Mouse (Mus musculus) heart, adult 11 months (tissue): Measurements from ENCODE around the gene Srrm4.
"Not testable (repeated sequence)": the region's sequence is repeated elsewhere in the genome, so short reads cannot be mapped to it uniquely, and the experiment has no call there.

ENCODE experiments used
- DNase-seq: peaks from one replicate; pipeline ENCODE4 v3.0.0; 2022

The Srrm4 gene

GRCm38 (mm10) chr5:116438328-116438727 is 153.3 kb downstream of the Srrm4 start:
- no peak for DNase-seq

- DNase-seq, result no peak
These were observed 155.5 kb downstream of the Srrm4 start for GRCm38 (mm10) chr5:116436117-116436516.

GRCm38 (mm10) chr5:116434976-116435850 is 156.4 kb downstream of the Srrm4 start:
- no peak for DNase-seq

GRCm38 (mm10) chr5:116432871-116433270 is 158.7 kb downstream of the Srrm4 start:
- no peak for DNase-seq

GRCm38 (mm10) chr5:116426701-116427100 is 164.9 kb downstream of the Srrm4 start:
- DNase-seq, result peak; percentile 86

GRCm38 (mm10) chr5:116425709-116426108 is 165.9 kb downstream of the Srrm4 start:
- not testable (repeated sequence) for DNase-seq

- DNase-seq, result peak; percentile 95
These were observed 166.3 kb downstream of the Srrm4 start for GRCm38 (mm10) chr5:116425273-116425672.

GRCm38 (mm10) chr5:116423746-116424145 is 167.9 kb downstream of the Srrm4 start:
- DNase-seq, result peak; percentile 88

- peak; percentile 99 for DNase-seq
These were observed 168.9 kb downstream of the Srrm4 start, which contains the start of gene Hspb8 for GRCm38 (mm10) chr5:116422699-116423201. TSS of gene Hspb8 (minus strand) at chr5:116422864.

GRCm38 (mm10) chr5:116421791-116422481 is 169.7 kb downstream of the Srrm4 start:
- peak; percentile 93 for DNase-seq

GRCm38 (mm10) chr5:116420759-116421225 is 170.8 kb downstream of the Srrm4 start:
- DNase-seq, result peak; percentile 95

GRCm38 (mm10) chr5:116420213-116420612 is 171.4 kb downstream of the Srrm4 start:
- no peak for DNase-seq

GRCm38 (mm10) chr5:116419322-116420045 is 172.1 kb downstream of the Srrm4 start:
- peak; percentile 96 for DNase-seq

GRCm38 (mm10) chr5:116416208-116416607 is 175.4 kb downstream of the Srrm4 start:
- DNase-seq, result no peak

- DNase-seq, result no peak
These were observed 181.7 kb downstream of the Srrm4 start for GRCm38 (mm10) chr5:116409689-116410590.

- no peak for DNase-seq
These were observed 182.7 kb downstream of the Srrm4 start for GRCm38 (mm10) chr5:116408965-116409364.

GRCm38 (mm10) chr5:116407936-116408335 is 183.7 kb downstream of the Srrm4 start:
- no peak for DNase-seq

- DNase-seq, result no peak
These were observed 184.3 kb downstream of the Srrm4 start for GRCm38 (mm10) chr5:116407321-116407720.

GRCm38 (mm10) chr5:116406507-116406906 is 185.1 kb downstream of the Srrm4 start:
- no peak for DNase-seq

- DNase-seq, result no peak
These were observed 185.7 kb downstream of the Srrm4 start for GRCm38 (mm10) chr5:116405934-116406333.

- peak; percentile 48 for DNase-seq
These were observed 187.6 kb downstream of the Srrm4 start for GRCm38 (mm10) chr5:116404063-116404462.

- peak; percentile 25 for DNase-seq
These were observed 190.8 kb downstream of the Srrm4 start for GRCm38 (mm10) chr5:116400801-116401200.
